Mouse (Mus musculus): ENCODE measurements at regions not wholly inside any gene's neighbourhood (a gene's known extent, or its start where the extent isn't known, plus 50 kb on each side); places are given as distances from the start of the nearest gene placed in this dataset.

DNA sequence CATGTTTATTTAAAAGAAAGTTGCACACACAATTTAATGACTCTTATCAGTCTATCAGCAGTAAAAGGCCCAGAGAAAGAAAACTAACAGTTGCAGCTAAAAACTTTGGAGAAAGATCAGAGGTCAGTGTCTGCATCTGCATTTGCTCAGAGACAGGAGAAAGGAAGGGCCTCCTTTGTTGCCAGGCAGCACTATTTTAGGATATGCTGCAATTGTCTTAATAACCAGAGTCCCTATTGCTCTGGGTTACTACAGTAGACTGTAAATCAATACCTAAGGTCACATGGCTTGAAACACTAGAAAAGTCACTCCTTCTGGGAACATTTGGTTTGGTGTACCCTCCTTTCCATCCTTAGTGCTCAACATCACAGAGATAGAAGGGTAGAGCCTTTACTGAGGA lies 175.7 kb downstream of the Hdgfl1 start:
- H3K27ac ChIP-seq (ENCODE audit: low read depth, low read length) = no peak overlapping the region
- no peaks in the 10 kb centered on the region for H3K9me3 ChIP-seq (ENCODE audit: control insufficient read depth, low read length)
- H3K27me3 ChIP-seq (ENCODE audit: control insufficient read depth, insufficient read depth, low read length) = no peaks in the 10 kb centered on the region
- no peak overlapping the region for H3K4me2 ChIP-seq (ENCODE audit: low read depth, low read length)
- no peak overlapping the region for H3K9ac ChIP-seq (replicated peaks; ENCODE audit: low read depth, low read length)
- H3K4me1 ChIP-seq (ENCODE audit: control insufficient read depth, insufficient read depth, low read length) = no peaks in the 10 kb centered on the region
- ATAC-seq (ENCODE audit: low read depth) = no peak
- H3K36me3 ChIP-seq (ENCODE audit: control insufficient read depth, insufficient read depth, low read length) = no peaks in the 10 kb centered on the region
- no peak overlapping the region for H3K4me3 ChIP-seq (ENCODE audit: low read depth, low read length)

DNA sequence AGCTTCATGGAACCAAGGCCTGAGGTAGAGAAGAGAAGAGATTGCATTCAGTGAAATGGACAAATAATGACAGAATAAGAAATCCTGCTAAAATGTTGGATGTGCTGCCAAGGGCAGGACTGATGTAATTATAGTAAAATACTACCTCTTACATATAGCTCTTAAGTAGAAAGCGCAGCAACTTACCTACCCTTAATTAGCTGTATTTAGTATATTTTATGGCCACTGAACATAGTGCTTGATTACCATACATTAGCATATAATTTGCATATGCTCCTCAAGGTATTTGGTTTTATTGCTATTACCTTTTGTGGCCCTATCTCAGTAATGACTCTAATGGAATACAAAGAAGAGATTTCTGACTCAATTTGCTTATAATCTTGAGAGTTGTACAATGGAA lies 176.2 kb downstream of the Hdgfl1 start:
- Histone ChIP-seq H3K36me3 (ENCODE audit: control insufficient read depth, insufficient read depth, low read length) (no peaks in the 10 kb centered on the region), H3K9ac (replicated peaks; ENCODE audit: low read depth, low read length) (no peak overlapping the region), H3K9me3 (ENCODE audit: control insufficient read depth, low read length) (no peaks in the 10 kb centered on the region), H3K27me3 (ENCODE audit: control insufficient read depth, insufficient read depth, low read length) (no peaks in the 10 kb centered on the region), H3K4me2 (ENCODE audit: low read depth, low read length) (no peak overlapping the region), H3K27ac (ENCODE audit: low read depth, low read length) (no peak overlapping the region), H3K4me3 (ENCODE audit: low read depth, low read length) (no peak overlapping the region), H3K4me1 (ENCODE audit: control insufficient read depth, insufficient read depth, low read length) (no peaks in the 10 kb centered on the region)
- ATAC-seq (ENCODE audit: low read depth) = peak; percentile 61
- 19% methylated on average over 1 of the region's 1 CpGs for WGBS

DNA sequence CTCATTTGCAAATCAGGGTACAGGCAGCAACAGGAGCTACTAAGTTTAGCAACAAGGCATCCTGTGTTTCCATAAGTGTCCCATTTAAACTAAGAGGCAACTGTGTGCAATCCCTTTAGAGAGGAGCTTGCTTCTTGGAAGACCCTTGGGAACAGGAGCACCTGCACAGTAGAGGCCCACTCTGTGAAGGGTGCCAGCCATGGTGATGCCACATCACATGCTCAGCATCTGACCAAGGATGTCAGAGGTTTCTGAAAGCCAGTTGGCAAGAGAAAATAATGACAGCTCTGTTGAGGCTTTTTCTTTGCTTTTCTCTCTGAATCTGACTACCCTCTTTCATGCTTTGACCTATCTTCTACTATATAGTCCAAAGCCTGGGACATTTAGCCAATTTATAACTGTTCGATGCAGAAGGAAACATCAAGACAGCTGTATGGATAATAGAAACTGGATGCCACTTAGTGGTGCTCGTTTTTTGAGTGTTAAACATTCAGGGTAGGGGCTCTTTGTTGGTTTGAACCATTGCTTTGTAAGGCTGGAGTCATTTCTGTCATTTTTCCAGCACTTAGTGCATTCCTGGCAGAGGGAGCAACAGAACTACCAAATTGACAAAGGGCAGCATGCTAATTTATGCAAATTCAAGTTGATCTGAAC lies 193.9 kb downstream of the Hdgfl1 start:
- Histone ChIP-seq H3K27ac (ENCODE audit: low read depth, low read length) (no peak overlapping the region), H3K9ac (replicated peaks; ENCODE audit: low read depth, low read length) (no peak overlapping the region), H3K9me3 (ENCODE audit: control insufficient read depth, low read length) (no peaks in the 10 kb centered on the region), H3K4me1 (ENCODE audit: control insufficient read depth, insufficient read depth, low read length) (no peaks in the 10 kb centered on the region), H3K4me2 (ENCODE audit: low read depth, low read length) (no peak overlapping the region), H3K27me3 (ENCODE audit: control insufficient read depth, insufficient read depth, low read length) (no peaks in the 10 kb centered on the region), H3K4me3 (ENCODE audit: low read depth, low read length) (no peak overlapping the region), H3K36me3 (ENCODE audit: control insufficient read depth, insufficient read depth, low read length) (no peaks in the 10 kb centered on the region)
- 60% methylated on average over 2 of the region's 2 CpGs for WGBS
- no peak for ATAC-seq (ENCODE audit: low read depth)

DNA sequence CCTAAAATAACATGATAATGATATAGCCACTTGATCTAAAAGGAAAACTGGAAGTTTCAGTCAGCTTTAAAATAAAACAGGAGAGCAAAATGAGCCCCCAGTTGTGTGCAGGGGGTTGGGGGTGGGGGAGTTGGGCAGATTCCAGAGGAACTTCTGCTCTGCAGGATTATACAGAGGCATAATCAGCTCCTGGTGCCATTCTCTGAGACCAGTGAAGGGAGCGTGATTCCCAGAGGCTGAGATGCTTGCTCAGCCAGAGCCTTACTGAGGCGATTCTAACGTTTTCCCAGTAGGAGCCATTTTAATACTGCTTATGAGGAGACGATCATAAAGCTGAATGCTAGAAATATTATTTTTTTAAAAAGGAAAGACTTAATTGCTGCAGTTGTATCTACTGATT lies 200.5 kb downstream of the Hdgfl1 start:
- Histone ChIP-seq H3K27ac (ENCODE audit: low read depth, low read length) (no peak overlapping the region), H3K36me3 (ENCODE audit: control insufficient read depth, insufficient read depth, low read length) (no peaks in the 10 kb centered on the region), H3K4me1 (ENCODE audit: control insufficient read depth, insufficient read depth, low read length) (no peaks in the 10 kb centered on the region; the same call in 1 of the 2 replicates), H3K9ac (replicated peaks; ENCODE audit: low read depth, low read length) (no peak overlapping the region), H3K27me3 (ENCODE audit: control insufficient read depth, insufficient read depth, low read length) (no peaks in the 10 kb centered on the region), H3K4me3 (ENCODE audit: low read depth, low read length) (no peak overlapping the region), H3K4me2 (ENCODE audit: low read depth, low read length) (no peak overlapping the region), H3K9me3 (ENCODE audit: control insufficient read depth, low read length) (no peaks in the 10 kb centered on the region)
- no peak for ATAC-seq (ENCODE audit: low read depth)
- WGBS = 21% methylated on average over 4 of the region's 4 CpGs

DNA sequence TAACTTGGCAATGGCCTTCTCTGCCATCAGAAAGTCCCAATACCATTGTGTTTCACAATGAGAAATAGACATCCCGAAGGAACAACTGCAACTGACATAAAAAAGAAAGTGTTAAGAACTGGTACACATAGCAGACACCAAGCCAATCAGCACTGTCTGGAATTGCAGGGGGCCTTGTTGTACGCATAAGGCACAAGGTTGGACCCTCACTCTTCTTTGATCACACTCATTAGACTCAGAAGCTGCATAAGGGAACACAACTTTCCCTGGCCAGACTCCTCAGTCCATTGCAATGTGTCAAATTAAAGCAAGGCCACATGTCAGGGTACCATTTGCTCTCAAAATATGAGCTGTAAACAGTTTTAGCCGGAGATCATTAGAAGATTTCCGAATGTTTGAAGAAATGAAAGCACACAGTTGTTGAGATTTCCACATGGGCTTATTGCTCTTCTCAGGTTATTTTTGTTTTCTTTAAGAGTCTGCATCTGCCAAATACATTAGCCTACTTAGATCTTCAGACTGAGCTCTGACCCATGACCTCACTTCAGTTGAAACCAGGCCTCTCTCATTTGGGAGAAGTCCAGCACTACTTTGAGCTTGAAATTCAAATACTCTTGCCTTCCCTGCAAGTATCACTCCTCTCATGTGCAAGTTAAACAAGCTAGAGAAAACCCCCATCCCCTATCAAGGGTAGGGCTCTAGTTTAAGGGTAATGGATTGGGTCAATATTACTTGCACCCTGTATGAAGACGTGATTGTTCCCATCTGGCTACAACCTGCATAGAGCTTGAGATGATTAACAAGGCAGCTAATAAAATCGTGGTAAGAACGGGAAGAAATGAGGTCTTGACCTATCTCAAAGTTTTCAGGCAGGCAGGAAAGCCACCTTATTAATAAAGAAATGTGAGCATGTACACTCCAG lies 204.8 kb downstream of the Hdgfl1 start:
- WGBS = 79% methylated on average over 7 of the region's 7 CpGs
- no peaks in the 10 kb centered on the region; the same call in 1 of the 2 replicates for H3K4me1 ChIP-seq (ENCODE audit: control insufficient read depth, insufficient read depth, low read length)
- H3K36me3 ChIP-seq (ENCODE audit: control insufficient read depth, insufficient read depth, low read length) = no peaks in the 10 kb centered on the region
- ATAC-seq (ENCODE audit: low read depth) = no peak
- no peak overlapping the region for H3K4me2 ChIP-seq (ENCODE audit: low read depth, low read length)
- H3K4me3 ChIP-seq (ENCODE audit: low read depth, low read length) = no peak overlapping the region
- no peak overlapping the region for H3K27ac ChIP-seq (ENCODE audit: low read depth, low read length)
- no peaks in the 10 kb centered on the region for H3K9me3 ChIP-seq (ENCODE audit: control insufficient read depth, low read length)
- no peaks in the 10 kb centered on the region for H3K27me3 ChIP-seq (ENCODE audit: control insufficient read depth, insufficient read depth, low read length)
- no peak overlapping the region for H3K9ac ChIP-seq (replicated peaks; ENCODE audit: low read depth, low read length)

DNA sequence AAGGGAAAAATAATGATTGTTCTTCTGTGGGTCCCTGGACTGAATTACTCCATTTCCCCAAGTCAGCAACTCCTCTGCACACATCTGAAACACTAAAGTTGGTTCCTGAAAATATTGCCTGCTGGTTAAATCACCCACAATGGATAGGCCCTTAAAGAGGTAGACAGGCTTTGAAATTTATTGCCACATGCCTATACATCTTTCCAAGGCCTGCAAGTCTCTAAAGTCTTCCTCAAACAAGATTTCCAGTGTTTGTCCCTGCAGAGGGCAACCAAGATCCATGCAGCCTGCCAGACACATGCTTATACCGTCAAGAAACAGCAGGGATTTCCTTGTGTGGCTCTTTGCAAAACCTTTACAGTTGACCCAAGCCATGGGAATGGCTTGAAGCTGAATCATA lies 211.6 kb downstream of the Hdgfl1 start:
- H3K9me3 ChIP-seq (ENCODE audit: control insufficient read depth, low read length) = no peaks in the 10 kb centered on the region
- no peak overlapping the region for H3K4me3 ChIP-seq (ENCODE audit: low read depth, low read length)
- no peaks in the 10 kb centered on the region for H3K36me3 ChIP-seq (ENCODE audit: control insufficient read depth, insufficient read depth, low read length)
- 12% methylated on average over 1 of the region's 1 CpGs for WGBS
- peak; percentile 60; the same call in 1 of the 2 replicates for ATAC-seq (ENCODE audit: low read depth)
- H3K9ac ChIP-seq (replicated peaks; ENCODE audit: low read depth, low read length) = no peak overlapping the region
- no peaks in the 10 kb centered on the region for H3K27me3 ChIP-seq (ENCODE audit: control insufficient read depth, insufficient read depth, low read length)
- H3K4me1 ChIP-seq (ENCODE audit: control insufficient read depth, insufficient read depth, low read length) = 0 out of 2 replicates have a peak, but pooled peaks cover 3% of the 10 kb centered on the region
- H3K27ac ChIP-seq (ENCODE audit: low read depth, low read length) = no peak overlapping the region
- H3K4me2 ChIP-seq (ENCODE audit: low read depth, low read length) = no peak overlapping the region

DNA sequence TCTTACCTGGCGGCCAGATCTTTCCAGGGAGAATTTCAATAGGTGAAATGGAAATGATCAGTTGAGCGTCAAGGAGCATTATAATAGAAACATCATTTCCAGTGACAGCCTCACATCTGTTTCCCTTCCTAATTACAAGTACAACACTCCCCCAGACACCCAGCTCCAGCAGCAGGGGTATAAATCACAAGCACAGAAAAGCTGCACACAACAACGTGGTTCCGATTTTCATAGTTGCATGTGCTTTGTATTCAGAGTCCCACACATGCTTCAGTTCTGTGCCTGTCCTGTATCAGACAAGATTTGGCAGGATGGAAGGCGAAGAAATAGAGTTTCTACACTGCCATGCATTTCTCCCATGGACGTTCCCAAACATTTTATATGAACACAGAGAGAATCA lies 215.7 kb downstream of the Hdgfl1 start:
- H3K27me3 ChIP-seq (ENCODE audit: control insufficient read depth, insufficient read depth, low read length) = no peaks in the 10 kb centered on the region
- H3K4me1 ChIP-seq (ENCODE audit: control insufficient read depth, insufficient read depth, low read length) = 0 out of 2 replicates have a peak, but pooled peaks cover 3% of the 10 kb centered on the region
- no peaks in the 10 kb centered on the region for H3K36me3 ChIP-seq (ENCODE audit: control insufficient read depth, insufficient read depth, low read length)
- WGBS = 38% methylated on average over 6 of the region's 6 CpGs
- no peak overlapping the region for H3K9ac ChIP-seq (replicated peaks; ENCODE audit: low read depth, low read length)
- H3K4me3 ChIP-seq (ENCODE audit: low read depth, low read length) = no peak overlapping the region
- no peak overlapping the region for H3K4me2 ChIP-seq (ENCODE audit: low read depth, low read length)
- H3K9me3 ChIP-seq (ENCODE audit: control insufficient read depth, low read length) = no peaks in the 10 kb centered on the region
- ATAC-seq (ENCODE audit: low read depth) = no peak
- no peak overlapping the region for H3K27ac ChIP-seq (ENCODE audit: low read depth, low read length)

DNA sequence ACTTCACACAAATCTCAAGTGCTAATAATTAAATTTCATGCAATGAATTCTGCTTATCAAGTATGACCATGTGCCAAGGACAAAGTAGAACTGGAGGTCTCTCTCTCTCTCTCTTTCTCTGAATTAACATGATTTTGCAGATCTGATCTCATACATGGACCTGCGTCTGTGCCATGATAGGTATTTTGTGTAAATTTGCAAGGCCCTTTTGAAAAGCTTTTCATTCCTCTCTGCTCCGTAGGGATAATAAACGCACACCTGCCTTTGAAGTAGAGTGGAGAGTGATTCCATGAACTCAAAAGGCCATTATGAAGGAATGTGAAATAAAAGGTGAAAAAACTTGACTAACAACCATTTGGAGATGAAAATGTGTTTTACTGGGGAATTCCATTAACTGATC lies 217.8 kb downstream of the Hdgfl1 start:
- Histone ChIP-seq H3K4me1 (ENCODE audit: control insufficient read depth, insufficient read depth, low read length) (0 out of 2 replicates have a peak, but pooled peaks cover 3% of the 10 kb centered on the region), H3K36me3 (ENCODE audit: control insufficient read depth, insufficient read depth, low read length) (no peaks in the 10 kb centered on the region), H3K4me3 (ENCODE audit: low read depth, low read length) (no peak overlapping the region), H3K27me3 (ENCODE audit: control insufficient read depth, insufficient read depth, low read length) (no peaks in the 10 kb centered on the region), H3K9me3 (ENCODE audit: control insufficient read depth, low read length) (no peaks in the 10 kb centered on the region), H3K4me2 (ENCODE audit: low read depth, low read length) (no peak overlapping the region), H3K9ac (replicated peaks; ENCODE audit: low read depth, low read length) (no peak overlapping the region), H3K27ac (ENCODE audit: low read depth, low read length) (no peak overlapping the region)
- WGBS = 94% methylated on average over 3 of the region's 3 CpGs
- ATAC-seq (ENCODE audit: low read depth) = no peak

DNA sequence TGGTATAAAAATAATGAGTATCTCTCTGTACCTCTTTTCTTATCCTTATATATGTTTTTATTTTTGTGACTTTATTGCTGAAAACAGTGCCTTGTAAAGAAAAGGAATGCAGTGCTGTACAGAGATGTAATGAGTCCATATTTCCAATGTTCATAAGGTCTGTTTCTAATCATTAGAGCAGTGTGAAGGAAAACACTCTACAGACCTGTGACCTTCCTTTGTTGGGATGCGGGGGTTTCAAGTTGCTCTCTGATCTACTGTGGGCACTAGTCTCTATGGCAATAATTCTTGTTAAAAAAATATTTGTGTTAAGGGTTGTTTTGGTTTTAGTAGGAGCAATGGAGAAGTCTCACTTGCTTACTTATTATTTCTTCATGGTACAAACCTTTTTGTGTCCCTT lies 231.0 kb downstream of the Hdgfl1 start:
- H3K36me3 ChIP-seq (ENCODE audit: control insufficient read depth, insufficient read depth, low read length) = no peaks in the 10 kb centered on the region
- no peak overlapping the region for H3K4me3 ChIP-seq (ENCODE audit: low read depth, low read length)
- no peak overlapping the region for H3K4me2 ChIP-seq (ENCODE audit: low read depth, low read length)
- H3K9ac ChIP-seq (replicated peaks; ENCODE audit: low read depth, low read length) = no peak overlapping the region
- H3K27me3 ChIP-seq (ENCODE audit: control insufficient read depth, insufficient read depth, low read length) = no peaks in the 10 kb centered on the region
- H3K27ac ChIP-seq (ENCODE audit: low read depth, low read length) = no peak overlapping the region
- no peaks in the 10 kb centered on the region for H3K4me1 ChIP-seq (ENCODE audit: control insufficient read depth, insufficient read depth, low read length)
- H3K9me3 ChIP-seq (ENCODE audit: control insufficient read depth, low read length) = no peaks in the 10 kb centered on the region
- 85% methylated on average over 1 of the region's 1 CpGs for WGBS
- no peak for ATAC-seq (ENCODE audit: low read depth)
